Mouse (Mus musculus) midbrain, embryonic 13.5 days (tissue): ENCODE measurements at regions not wholly inside any gene's neighbourhood (a gene's known extent, or its start where the extent isn't known, plus 50 kb on each side); places are given as distances from the start of the nearest gene placed in this dataset.

Experiments
- ATAC-seq: fragments of 200-750 bp; cut with Nextera tagmentation; 2 replicates; pipeline ENCODE4 v1.8.0; 2017; ENCODE audit warnings: mild to moderate bottlenecking, moderate TSS enrichment, moderate library complexity
- H3K27ac ChIP-seq: fragments of 300-500 bp; sonication (generic); 2 replicates; pipeline ENCODE4 v1.5.1; 2015; ENCODE audit warnings: inconsistent platforms, mild to moderate bottlenecking, moderate library complexity
- H3K27me3 ChIP-seq: fragments of 300-500 bp; sonication (generic); 2 replicates; pipeline ENCODE4 v1.6.1; 2015; ENCODE audit warnings: mild to moderate bottlenecking, inconsistent platforms
- H3K36me3 ChIP-seq: fragments of 300-500 bp; sonication (generic); 2 replicates; pipeline ENCODE4 v1.6.1; 2015; ENCODE audit warnings: mild to moderate bottlenecking, inconsistent platforms
- H3K4me1 ChIP-seq: fragments of 300-500 bp; sonication (generic); replicated peaks from 2 replicates; pipeline ENCODE4 v1.6.1; 2015; ENCODE audit warnings: inconsistent platforms
- H3K4me2 ChIP-seq: fragments of 300-500 bp; sonication (generic); replicated peaks from 2 replicates; pipeline ENCODE4 v1.6.1; 2015; ENCODE audit warnings: moderate library complexity, mild to moderate bottlenecking, inconsistent platforms
- H3K4me3 ChIP-seq: fragments of 300-500 bp; sonication (generic); replicated peaks from 2 replicates; pipeline ENCODE4 v1.5.1; 2015; ENCODE audit warnings: mild to moderate bottlenecking, inconsistent platforms
- H3K9ac ChIP-seq: fragments of 300-500 bp; sonication (generic); replicated peaks from 2 replicates; pipeline ENCODE4 v1.6.1; 2015; ENCODE audit warnings: mild to moderate bottlenecking, inconsistent platforms
- H3K9me3 ChIP-seq: fragments of 300-500 bp; sonication (generic); 2 replicates; pipeline ENCODE4 v1.6.1; 2016; ENCODE audit warnings: mild to moderate bottlenecking, inconsistent platforms
- WGBS: fragments of 180-500 bp; shearing (Covaris S2); methylation state at CpG from one replicate; pipeline ENCODE4 v1.1.7; 2015; 5-methylcytosine and 5-hydroxymethylcytosine counted together

DNA sequence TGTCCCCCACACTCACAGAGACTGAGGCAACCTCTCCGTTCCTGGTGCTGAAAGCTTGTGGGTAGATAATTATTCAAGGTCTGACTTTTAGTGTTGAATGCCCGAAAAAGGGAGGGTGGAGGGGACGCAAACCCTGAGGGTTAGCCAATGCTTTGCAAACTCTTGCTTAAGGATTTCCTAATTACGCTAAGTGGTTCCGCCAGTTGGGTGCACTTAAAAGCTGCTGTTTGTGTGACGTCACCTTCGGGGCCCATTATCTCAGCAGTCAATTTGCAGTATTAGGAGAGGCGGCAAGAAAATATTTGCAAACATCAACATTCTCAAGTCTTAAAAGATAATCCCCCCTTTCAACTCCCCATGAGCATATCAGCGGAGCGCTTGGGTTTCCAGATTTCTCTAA lies 199.2 kb upstream of the Irx5 start:
- no peak for ATAC-seq

DNA sequence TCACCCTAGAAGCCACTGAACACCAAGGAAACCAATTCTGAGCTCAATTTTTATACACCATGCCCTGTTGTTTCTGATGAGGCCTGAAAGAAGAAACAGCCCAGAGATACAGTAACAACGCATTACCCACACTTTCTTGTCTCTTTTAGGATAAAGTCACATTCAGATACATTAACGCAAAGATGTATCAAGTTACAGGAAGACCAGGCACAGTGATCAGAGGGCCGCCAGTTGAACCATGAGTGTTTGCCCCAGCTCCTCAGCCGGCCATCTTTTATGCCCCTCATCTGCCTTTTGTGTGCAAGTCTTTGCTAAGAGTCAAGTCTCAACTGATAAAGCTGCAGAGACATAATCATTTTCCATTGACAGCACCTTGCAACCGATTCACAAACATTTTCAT lies 204.9 kb upstream of the Irx5 start:
- Histone ChIP-seq H3K4me1 (0 out of 2 replicates have a peak, but pooled peaks cover 3% of the 10 kb centered on the region), H3K27ac (no peak overlapping the region), H3K9me3 (no peaks in the 10 kb centered on the region), H3K4me3 (no peak overlapping the region), H3K9ac (no peak overlapping the region), H3K27me3 (peaks cover 33% of the 10 kb centered on the region; the same call in 1 of the 2 replicates), H3K4me2 (no peak overlapping the region), H3K36me3 (no peaks in the 10 kb centered on the region)
- ATAC-seq: no peak
- 69% methylated on average over 5 of the region's 5 CpGs for WGBS

More for the DNA sequence above, 199.2 kb upstream of the Irx5 start:
- Histone ChIP-seq H3K4me1 (peaks cover 12% of the 10 kb centered on the region), H3K4me2 (no peak overlapping the region), H3K9ac (no peak overlapping the region), H3K27me3 (peaks cover 29% of the 10 kb centered on the region; the same call in 1 of the 2 replicates), H3K36me3 (no peaks in the 10 kb centered on the region), H3K9me3 (no peaks in the 10 kb centered on the region), H3K27ac (no peak overlapping the region), H3K4me3 (no peak overlapping the region)
- 28% methylated on average over 10 of the region's 10 CpGs for WGBS

DNA sequence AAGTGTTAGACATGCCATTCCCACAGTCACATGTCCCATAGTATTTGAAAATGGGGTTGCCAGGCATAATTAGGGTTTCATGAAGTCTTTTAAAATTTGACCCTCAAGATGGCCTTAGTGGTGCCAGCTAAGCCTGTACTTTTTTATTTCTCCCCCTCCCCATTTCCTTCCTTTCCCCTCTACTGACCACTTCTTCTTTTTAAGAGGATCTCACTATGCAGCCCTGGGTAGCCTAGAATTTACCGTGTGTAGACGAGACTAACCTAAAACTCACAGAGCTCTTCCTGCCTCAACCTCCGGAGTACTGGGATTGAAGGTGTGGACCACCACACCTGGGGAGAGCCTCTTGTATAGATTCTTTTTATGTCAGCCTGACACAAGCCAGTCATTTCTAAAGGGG lies 209.8 kb upstream of the Irx5 start:
- H3K9me3 ChIP-seq: peaks cover 7% of the 10 kb centered on the region; the same call in 1 of the 2 replicates
- H3K4me2 ChIP-seq: no peak overlapping the region
- peaks cover 10% of the 10 kb centered on the region; the same call in 1 of the 2 replicates for H3K27me3 ChIP-seq
- 96% methylated on average over 3 of the region's 3 CpGs for WGBS
- H3K4me1 ChIP-seq: 0 out of 2 replicates have a peak, but pooled peaks cover 3% of the 10 kb centered on the region
- ATAC-seq: no peak
- H3K9ac ChIP-seq: no peak overlapping the region
- H3K27ac ChIP-seq: no peak overlapping the region
- H3K4me3 ChIP-seq: no peak overlapping the region
- H3K36me3 ChIP-seq: no peaks in the 10 kb centered on the region

DNA sequence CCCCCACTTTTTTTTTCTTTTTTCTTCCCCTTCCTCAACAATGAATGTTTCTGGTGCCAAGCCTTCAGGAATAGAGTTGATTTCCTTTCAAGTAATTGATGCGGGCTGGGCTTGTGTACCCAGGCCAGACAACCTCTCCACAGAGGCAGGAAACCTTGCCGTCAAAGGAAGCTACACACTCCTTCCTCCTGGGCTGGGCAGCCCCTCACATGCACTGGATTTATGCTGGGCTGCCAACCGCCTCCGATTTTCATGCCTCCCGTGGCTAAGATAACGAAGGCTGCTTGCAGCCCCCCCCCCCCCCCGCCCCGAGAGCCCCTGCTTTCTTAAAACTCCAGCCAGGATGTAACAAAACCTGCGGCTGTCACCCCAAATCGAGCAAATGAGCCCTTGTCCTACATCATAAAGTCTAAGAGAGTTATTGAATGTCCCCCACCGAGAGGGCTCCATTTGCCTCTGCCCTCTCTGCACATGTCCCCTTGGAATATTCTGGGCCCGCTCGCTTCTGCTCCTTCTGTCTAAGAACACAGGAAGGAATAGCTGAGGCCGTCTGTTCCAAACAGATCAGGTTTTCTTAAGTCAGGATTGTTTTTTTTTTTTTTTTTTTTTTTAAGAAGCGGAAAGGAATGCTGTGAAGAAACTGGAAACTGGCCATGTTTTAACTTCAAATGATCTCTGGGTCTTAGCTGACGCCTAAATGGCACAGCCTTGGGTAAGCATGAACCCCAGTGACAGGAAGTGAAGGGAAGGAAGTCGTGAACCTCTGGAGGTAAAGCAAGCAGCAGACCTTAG lies 220.1 kb upstream of the Irx5 start:
- Histone ChIP-seq H3K27me3 (peaks cover 49% of the 10 kb centered on the region), H3K9me3 (no peaks in the 10 kb centered on the region), H3K4me2 (0 out of 2 replicates have a peak overlapping the region, but pooled peaks have one; percentile 7), H3K9ac (no peak overlapping the region), H3K27ac (no peak overlapping the region; the same call in 1 of the 2 replicates), H3K36me3 (no peaks in the 10 kb centered on the region), H3K4me3 (no peak overlapping the region), H3K4me1 (peaks cover 47% of the 10 kb centered on the region)
- no peak for ATAC-seq
- whole genome bisulfite sequencing: 18% methylated on average over 17 of the region's 17 CpGs

DNA sequence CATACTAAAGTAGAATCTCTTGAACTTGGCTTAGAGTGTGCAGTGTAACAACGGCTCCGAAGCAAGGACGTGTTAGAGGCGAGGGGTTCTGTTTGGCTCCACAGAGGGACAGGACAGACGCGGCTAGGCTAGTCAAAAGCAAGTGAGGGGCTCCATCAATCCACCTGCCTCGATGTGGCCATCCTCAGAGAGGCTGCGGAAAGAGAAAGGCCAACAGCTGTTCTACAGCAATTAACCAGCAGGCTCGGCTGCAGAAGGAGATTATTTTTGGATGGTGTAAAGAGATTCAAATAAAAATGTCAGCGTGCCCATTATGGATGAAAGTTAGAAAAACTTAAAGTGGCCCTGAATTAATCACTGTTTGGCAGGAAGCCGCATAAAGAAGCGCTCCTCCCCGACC lies 221.0 kb upstream of the Irx5 start:
- Histone ChIP-seq H3K9ac (no peak overlapping the region), H3K4me3 (no peak overlapping the region), H3K9me3 (no peaks in the 10 kb centered on the region), H3K27me3 (peaks cover 46% of the 10 kb centered on the region), H3K4me1 (peaks cover 47% of the 10 kb centered on the region), H3K4me2 (no peak overlapping the region), H3K27ac (no peak overlapping the region), H3K36me3 (no peaks in the 10 kb centered on the region)
- WGBS: 9% methylated on average over 11 of the region's 13 CpGs
- ATAC-seq: no peak

DNA sequence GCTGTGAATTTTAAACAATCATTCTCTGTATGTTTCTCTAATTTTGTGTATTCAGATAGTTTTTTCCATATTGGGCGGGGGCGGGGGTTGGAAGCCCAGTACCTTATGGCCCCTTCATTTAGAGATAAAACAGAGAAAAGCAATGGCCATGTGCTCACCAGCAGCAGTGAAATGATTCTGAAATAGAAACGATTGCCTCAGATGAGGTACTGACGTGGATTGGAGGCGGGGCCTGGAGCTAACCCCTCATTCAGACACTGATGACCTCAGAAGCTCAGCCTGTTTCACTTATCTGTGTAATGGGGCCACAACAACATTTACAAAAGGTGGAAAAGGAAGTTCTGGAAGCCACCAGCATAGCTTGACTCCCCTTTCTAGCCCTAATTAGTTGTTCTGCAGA lies 223.0 kb upstream of the Irx5 start:
- Histone ChIP-seq H3K4me2 (no peak overlapping the region), H3K4me3 (no peak overlapping the region)
- WGBS: 6% methylated on average over 5 of the region's 5 CpGs

GRCm38 (mm10) chr8:92133484-92134406 lies 223.7 kb upstream of the Irx5 start:
- H3K4me1 ChIP-seq: peaks cover 50% of the 10 kb centered on the region
- H3K27me3 ChIP-seq: peaks cover 56% of the 10 kb centered on the region
- peak; percentile 92 for ATAC-seq
- peak overlapping the region; percentile 32 for H3K4me2 ChIP-seq
- 0 out of 2 replicates have a peak overlapping the region, but pooled peaks have one; percentile 10 for H3K9ac ChIP-seq
- H3K4me3 ChIP-seq: no peak overlapping the region
- no peaks in the 10 kb centered on the region for H3K36me3 ChIP-seq
- peak overlapping the region; percentile 78 for H3K27ac ChIP-seq
- H3K9me3 ChIP-seq: no peaks in the 10 kb centered on the region
- WGBS: 4% methylated on average over 24 of the region's 24 CpGs

More for the DNA sequence above, 223.0 kb upstream of the Irx5 start:
- Histone ChIP-seq H3K9ac (no peak overlapping the region), H3K27me3 (peaks cover 49% of the 10 kb centered on the region), H3K36me3 (no peaks in the 10 kb centered on the region), H3K9me3 (no peaks in the 10 kb centered on the region), H3K27ac (peak overlapping the region; percentile 78), H3K4me1 (peaks cover 50% of the 10 kb centered on the region)
- ATAC-seq: peak; percentile 55

DNA sequence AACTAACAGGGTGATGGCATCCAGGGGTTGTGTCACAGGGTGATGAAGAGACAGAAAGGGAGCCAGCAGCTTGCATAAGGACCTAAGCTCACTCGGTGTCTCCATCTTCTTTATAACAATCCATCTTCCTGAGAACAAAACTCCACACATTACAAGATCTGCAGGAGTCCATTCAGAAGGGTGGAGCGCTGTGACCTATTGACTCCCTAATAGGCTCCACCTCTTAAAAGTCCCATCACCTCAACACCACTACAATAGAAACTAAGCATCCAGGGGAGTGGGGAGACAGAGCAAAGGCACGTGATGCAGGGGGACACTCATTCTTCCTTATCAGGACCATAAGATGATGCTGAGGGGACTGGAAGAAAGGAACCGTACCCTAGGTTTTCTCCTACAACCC lies 224.5 kb upstream of the Irx5 start:
- ATAC-seq: no peak
- peak overlapping the region; percentile 32; the same call in 1 of the 2 replicates for H3K4me2 ChIP-seq
- peaks cover 57% of the 10 kb centered on the region for H3K27me3 ChIP-seq
- H3K4me1 ChIP-seq: peaks cover 50% of the 10 kb centered on the region
- H3K27ac ChIP-seq: peak overlapping the region; percentile 78
- H3K9ac ChIP-seq: 0 out of 2 replicates have a peak overlapping the region, but pooled peaks have one; percentile 10
- H3K4me3 ChIP-seq: no peak overlapping the region
- 17% methylated on average over 4 of the region's 4 CpGs for WGBS
- no peaks in the 10 kb centered on the region for H3K9me3 ChIP-seq
- no peaks in the 10 kb centered on the region for H3K36me3 ChIP-seq

DNA sequence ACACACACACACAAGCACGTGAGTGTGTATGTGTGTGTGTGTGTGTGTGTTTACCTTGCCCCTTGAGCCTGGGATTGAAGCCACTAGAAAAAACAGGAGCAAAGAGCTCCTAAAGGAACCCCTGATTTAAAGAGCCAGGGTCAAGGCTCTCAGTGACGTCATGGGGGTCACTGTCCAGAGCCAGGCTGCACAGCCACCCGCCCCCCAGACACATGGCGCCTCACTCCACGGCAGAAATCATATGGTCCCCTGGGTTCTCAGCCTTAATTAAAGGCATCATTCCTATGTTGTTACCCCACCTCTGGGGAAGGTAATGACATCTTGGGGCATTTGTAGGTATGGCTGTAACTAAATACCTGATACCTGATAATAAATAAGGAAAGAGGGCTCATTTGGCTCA lies 224.9 kb upstream of the Irx5 start:
- 58% methylated on average over 5 of the region's 5 CpGs for WGBS
- no peak for ATAC-seq
- no peaks in the 10 kb centered on the region for H3K9me3 ChIP-seq
- H3K36me3 ChIP-seq: no peaks in the 10 kb centered on the region
- no peak overlapping the region for H3K4me2 ChIP-seq
- H3K4me3 ChIP-seq: no peak overlapping the region
- H3K27ac ChIP-seq: no peak overlapping the region
- peaks cover 57% of the 10 kb centered on the region for H3K27me3 ChIP-seq
- H3K4me1 ChIP-seq: peaks cover 50% of the 10 kb centered on the region
- no peak overlapping the region for H3K9ac ChIP-seq

- H3K27ac ChIP-seq: no peak overlapping the region
- WGBS: 56% methylated on average over 8 of the region's 8 CpGs
- no peak for ATAC-seq
- no peak overlapping the region for H3K4me2 ChIP-seq
- no peak overlapping the region for H3K4me3 ChIP-seq
- no peaks in the 10 kb centered on the region for H3K9me3 ChIP-seq
- H3K4me1 ChIP-seq: peaks cover 30% of the 10 kb centered on the region
- H3K27me3 ChIP-seq: peaks cover 68% of the 10 kb centered on the region
- no peaks in the 10 kb centered on the region for H3K36me3 ChIP-seq
- H3K9ac ChIP-seq: no peak overlapping the region
Observed at GRCm38 (mm10) chr8:92130025-92130557, 227.3 kb upstream of the Irx5 start.

DNA sequence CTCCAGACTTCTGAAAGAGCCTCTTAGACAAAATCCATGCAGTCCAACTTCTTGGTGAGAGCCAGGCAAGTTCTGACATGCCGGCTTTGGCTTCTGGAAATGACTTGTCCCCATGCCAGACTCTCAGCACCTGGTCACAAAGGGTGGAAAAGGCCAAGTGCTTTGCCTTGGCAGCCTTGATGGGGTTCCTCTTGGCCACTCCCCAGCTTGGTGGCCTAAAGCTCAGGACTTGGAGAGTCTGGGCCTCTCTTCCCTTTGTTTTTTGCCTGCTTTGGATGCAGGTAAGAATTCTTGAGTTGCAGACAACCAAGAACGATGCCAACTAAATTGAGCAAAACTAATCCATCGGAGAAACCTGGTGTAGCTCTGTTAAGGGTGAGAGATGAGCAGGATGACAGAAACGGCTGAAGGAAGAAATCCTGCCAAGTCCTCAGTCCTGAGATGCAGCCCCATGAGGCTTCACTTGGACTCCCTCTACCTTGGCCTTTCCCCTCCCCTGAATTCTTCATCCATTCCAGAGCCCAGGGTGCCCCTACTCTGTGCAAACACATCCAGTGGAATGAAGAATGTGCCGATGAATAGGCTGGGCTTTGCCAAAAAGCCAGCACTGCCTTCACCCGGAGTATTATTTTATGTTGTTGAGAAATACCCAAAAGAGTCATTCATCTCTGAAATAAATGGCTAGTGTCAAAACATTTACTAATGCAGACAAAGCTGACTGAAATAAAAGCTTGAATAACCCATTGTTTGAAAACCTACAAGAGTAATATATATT lies 228.0 kb upstream of the Irx5 start:
- ATAC-seq: no peak
- H3K27ac ChIP-seq: no peak overlapping the region
- no peaks in the 10 kb centered on the region for H3K9me3 ChIP-seq
- no peak overlapping the region for H3K4me3 ChIP-seq
- H3K27me3 ChIP-seq: peaks cover 73% of the 10 kb centered on the region
- H3K9ac ChIP-seq: no peak overlapping the region
- 71% methylated on average over 6 of the region's 6 CpGs for WGBS
- no peaks in the 10 kb centered on the region for H3K36me3 ChIP-seq
- H3K4me2 ChIP-seq: no peak overlapping the region
- peaks cover 23% of the 10 kb centered on the region for H3K4me1 ChIP-seq
